Mouse (Mus musculus): ENCODE measurements around the gene Poc1a.

Poc1a gene

GRCm38 (mm10) chr9:106394649-106395602 lies 114.1 kb downstream of the Poc1a start:
- in situ Hi-C loops (cut with MboI, MseI): no loop called here

- in situ Hi-C loops (cut with MboI, MseI): no loop called here
Measured at GRCm38 (mm10) chr9:106397733-106398132, 116.9 kb downstream of the Poc1a start.

- in situ Hi-C loops (cut with MboI, MseI): no loop called here
Measured at GRCm38 (mm10) chr9:106398667-106399311, 117.9 kb downstream of the Poc1a start.

GRCm38 (mm10) chr9:106399808-106400207 lies 118.9 kb downstream of the Poc1a start:
- in situ Hi-C loops (cut with MboI, MseI): no loop called here
